Mouse (Mus musculus) kidney, embryonic 16.5 days (tissue): ENCODE data around the gene Cidec. TPM values are rescaled to one million over a fixed set of nuclear protein-coding genes. Genes with fewer than 3 reads are reported as not detected.

Experiments used
- ATAC-seq: fragments of 200-750 bp; cut with Nextera tagmentation; 2 replicates; pipeline ENCODE4 v1.8.0; 2017; ENCODE audit warnings: moderate TSS enrichment; ENCODE audit not compliant: low FRiP score, low TSS enrichment
- H3K27ac ChIP-seq: fragments of 300-500 bp; sonication (generic); 2 replicates; pipeline ENCODE4 v1.5.1; 2014; ENCODE audit warnings: low read length
- H3K27me3 ChIP-seq: fragments of 300-500 bp; sonication (generic); 2 replicates; pipeline ENCODE4 v1.6.1; 2014; ENCODE audit warnings: low read length, control low read depth, mixed read lengths; ENCODE audit not compliant: insufficient read depth
- H3K36me3 ChIP-seq: fragments of 300-500 bp; sonication (generic); 2 replicates; pipeline ENCODE4 v1.6.1; 2014; ENCODE audit warnings: low read length, control low read depth, mixed read lengths; ENCODE audit not compliant: insufficient read depth
- H3K4me1 ChIP-seq: fragments of 300-500 bp; sonication (generic); 2 replicates; pipeline ENCODE4 v1.6.1; 2014; ENCODE audit warnings: low read length, control low read depth, mixed read lengths; ENCODE audit not compliant: insufficient read depth
- H3K4me2 ChIP-seq: fragments of 300-500 bp; sonication (generic); replicated peaks from 2 replicates; pipeline ENCODE4 v1.6.1; 2014; ENCODE audit warnings: low read depth, low read length
- H3K4me3 ChIP-seq: fragments of 300-500 bp; sonication (generic); 2 replicates; pipeline ENCODE4 v1.5.1; 2014; ENCODE audit warnings: mild to moderate bottlenecking, low read length
- H3K9ac ChIP-seq: fragments of 300-500 bp; sonication (generic); replicated peaks from 2 replicates; pipeline ENCODE4 v1.6.1; 2014; ENCODE audit warnings: low read length
- H3K9me3 ChIP-seq: fragments of 300-500 bp; sonication (generic); 2 replicates; pipeline ENCODE4 v1.6.1; 2016; ENCODE audit warnings: low read length, control low read depth
- WGBS: fragments of 180-500 bp; shearing (Covaris S2); extraction: QIAGEN DNeasy Blood & Tissue Kit; methylation state at CpG from one replicate; pipeline ENCODE4 v1.1.7; 2014; 5-methylcytosine and 5-hydroxymethylcytosine counted together
- polyA plus RNA-seq: library from polyadenylated mRNA; unstranded; fragments of >200 nt; fragmentation: Nextera tagmentation; extraction: Ambion mirVana; gene quantifications from 2 replicates; pipeline ENCODE4 v1.2.1, GENCODE M21; 2015

Gene Cidec
- polyA plus RNA-seq, 1 experiment from 2014 or later, result not detected

GRCm38 (mm10) chr6:113438721-113439430 is 3.3 kb upstream of the Cidec start:
- no peak for ATAC-seq
- WGBS, result 58% methylated on average over 12 of the region's 12 CpGs
- peaks cover 9% of the 10 kb centered on the region for H3K4me1 ChIP-seq

GRCm38 (mm10) chr6:113437135-113437534 is 1.6 kb upstream of the Cidec start:
- H3K9ac ChIP-seq, result no peak overlapping the region
- WGBS, result 72% methylated on average over 12 of the region's 12 CpGs
- ATAC-seq, result no peak
- no peak overlapping the region for H3K27ac ChIP-seq
- H3K4me2 ChIP-seq, result no peak overlapping the region
- H3K4me3 ChIP-seq, result no peak overlapping the region
- no peaks in the 10 kb centered on the region for H3K4me1 ChIP-seq
- H3K9me3 ChIP-seq, result no peaks in the 10 kb centered on the region
- H3K36me3 ChIP-seq, result no peaks in the 10 kb centered on the region
- H3K27me3 ChIP-seq, result no peaks in the 10 kb centered on the region

More at GRCm38 (mm10) chr6:113438721-113439430, 3.3 kb upstream of the Cidec start:
- H3K36me3 ChIP-seq, result no peaks in the 10 kb centered on the region
- H3K4me2 ChIP-seq, result no peak overlapping the region
- no peak overlapping the region for H3K4me3 ChIP-seq
- H3K9me3 ChIP-seq, result no peaks in the 10 kb centered on the region
- no peaks in the 10 kb centered on the region for H3K27me3 ChIP-seq
- H3K9ac ChIP-seq, result no peak overlapping the region
- H3K27ac ChIP-seq, result no peak overlapping the region

GRCm38 (mm10) chr6:113434691-113435090 is 869 bp downstream of the Cidec start:
- Histone ChIP-seq H3K9ac (no peak overlapping the region), H3K27ac (no peak overlapping the region), H3K4me2 (no peak overlapping the region), H3K4me3 (no peak overlapping the region), H3K4me1 (no peaks in the 10 kb centered on the region), H3K36me3 (no peaks in the 10 kb centered on the region), H3K27me3 (no peaks in the 10 kb centered on the region), H3K9me3 (no peaks in the 10 kb centered on the region)
- WGBS, result 77% methylated on average over 7 of the region's 7 CpGs
- ATAC-seq, result no peak

GRCm38 (mm10) chr6:113433661-113434060 is 1.9 kb downstream of the Cidec start:
- Histone ChIP-seq H3K4me1 (no peaks in the 10 kb centered on the region), H3K4me2 (no peak overlapping the region), H3K27me3 (no peaks in the 10 kb centered on the region), H3K36me3 (no peaks in the 10 kb centered on the region), H3K9ac (no peak overlapping the region), H3K4me3 (no peak overlapping the region), H3K9me3 (no peaks in the 10 kb centered on the region), H3K27ac (no peak overlapping the region)
- ATAC-seq, result no peak
- 64% methylated on average over 3 of the region's 3 CpGs for WGBS

- no peak overlapping the region for H3K27ac ChIP-seq
- ATAC-seq, result no peak
- no peak overlapping the region for H3K4me3 ChIP-seq
- no peaks in the 10 kb centered on the region for H3K4me1 ChIP-seq
- WGBS, result 46% methylated on average over 3 of the region's 3 CpGs
- H3K9me3 ChIP-seq, result peaks cover 4% of the 10 kb centered on the region; the same call in 1 of the 2 replicates
- no peak overlapping the region for H3K4me2 ChIP-seq
- H3K27me3 ChIP-seq, result no peaks in the 10 kb centered on the region
- H3K36me3 ChIP-seq, result no peaks in the 10 kb centered on the region
- H3K9ac ChIP-seq, result no peak overlapping the region
These were observed 3.8 kb downstream of the Cidec start for GRCm38 (mm10) chr6:113431801-113432200.

GRCm38 (mm10) chr6:113430846-113431245 is 4.7 kb downstream of the Cidec start:
- Histone ChIP-seq H3K9me3 (peaks cover 4% of the 10 kb centered on the region; the same call in 1 of the 2 replicates), H3K27me3 (no peaks in the 10 kb centered on the region), H3K9ac (no peak overlapping the region), H3K4me2 (no peak overlapping the region), H3K27ac (no peak overlapping the region), H3K4me1 (no peaks in the 10 kb centered on the region), H3K4me3 (no peak overlapping the region), H3K36me3 (no peaks in the 10 kb centered on the region)
- ATAC-seq, result no peak
- WGBS, result 47% methylated on average over 3 of the region's 3 CpGs

GRCm38 (mm10) chr6:113429965-113430364 is 5.6 kb downstream of the Cidec start:
- Histone ChIP-seq H3K27ac (no peak overlapping the region), H3K4me1 (no peaks in the 10 kb centered on the region)
- WGBS, result 76% methylated on average over 3 of the region's 3 CpGs

GRCm38 (mm10) chr6:113428006-113428405 is 7.6 kb downstream of the Cidec start:
- ATAC-seq, result no peak
- Histone ChIP-seq H3K4me1 (no peaks in the 10 kb centered on the region), H3K4me3 (no peak overlapping the region), H3K9ac (no peak overlapping the region), H3K36me3 (no peaks in the 10 kb centered on the region), H3K4me2 (no peak overlapping the region), H3K9me3 (peaks cover 4% of the 10 kb centered on the region; the same call in 1 of the 2 replicates), H3K27ac (no peak overlapping the region), H3K27me3 (no peaks in the 10 kb centered on the region)
- 84% methylated on average over 16 of the region's 16 CpGs for WGBS

More at GRCm38 (mm10) chr6:113429965-113430364, 5.6 kb downstream of the Cidec start:
- no peaks in the 10 kb centered on the region for H3K27me3 ChIP-seq
- ATAC-seq, result no peak
- H3K9me3 ChIP-seq, result peaks cover 4% of the 10 kb centered on the region; the same call in 1 of the 2 replicates
- H3K9ac ChIP-seq, result no peak overlapping the region
- no peak overlapping the region for H3K4me2 ChIP-seq
- no peak overlapping the region for H3K4me3 ChIP-seq
- H3K36me3 ChIP-seq, result no peaks in the 10 kb centered on the region

GRCm38 (mm10) chr6:113427397-113427796 is 8.2 kb downstream of the Cidec start:
- Histone ChIP-seq H3K27ac (no peak overlapping the region), H3K9me3 (peaks cover 4% of the 10 kb centered on the region; the same call in 1 of the 2 replicates), H3K4me3 (no peak overlapping the region), H3K36me3 (no peaks in the 10 kb centered on the region), H3K4me2 (no peak overlapping the region), H3K4me1 (no peaks in the 10 kb centered on the region), H3K27me3 (no peaks in the 10 kb centered on the region), H3K9ac (no peak overlapping the region)
- WGBS, result 57% methylated on average over 3 of the region's 3 CpGs
- ATAC-seq, result no peak

GRCm38 (mm10) chr6:113426696-113427095 is 8.9 kb downstream of the Cidec start:
- Histone ChIP-seq H3K36me3 (no peaks in the 10 kb centered on the region), H3K9ac (no peak overlapping the region), H3K4me2 (no peak overlapping the region), H3K4me3 (no peak overlapping the region), H3K27me3 (no peaks in the 10 kb centered on the region), H3K9me3 (peaks cover 4% of the 10 kb centered on the region; the same call in 1 of the 2 replicates), H3K27ac (no peak overlapping the region), H3K4me1 (no peaks in the 10 kb centered on the region)
- no peak for ATAC-seq
- 93% methylated on average over 4 of the region's 4 CpGs for WGBS
